Mouse (Mus musculus) neural tube, embryonic 12.5 days (tissue): ENCODE measurements at regions not wholly inside any gene's neighbourhood (a gene's known extent, or its start where the extent isn't known, plus 50 kb on each side); places are given as distances from the start of the nearest gene placed in this dataset.

ENCODE experiments used
- ATAC-seq: fragments of 200-750 bp; cut with Nextera tagmentation; 2 replicates; pipeline ENCODE4 v1.8.0; 2017; ENCODE audit warnings: low read depth, mild to moderate bottlenecking, moderate TSS enrichment, moderate library complexity; ENCODE audit not compliant: low FRiP score
- H3K27ac ChIP-seq: fragments of 300-500 bp; sonication (generic); 2 replicates; pipeline ENCODE4 v1.5.1; 2016
- H3K27me3 ChIP-seq: fragments of 300-500 bp; sonication (generic); replicated peaks from 2 replicates; pipeline ENCODE4 v1.6.1; 2016; ENCODE audit warnings: mild to moderate bottlenecking
- H3K36me3 ChIP-seq: fragments of 300-500 bp; sonication (generic); 2 replicates; pipeline ENCODE4 v1.6.1; 2016; ENCODE audit warnings: mild to moderate bottlenecking
- H3K4me1 ChIP-seq: fragments of 300-500 bp; sonication (generic); 2 replicates; pipeline ENCODE4 v1.6.1; 2016
- H3K4me2 ChIP-seq: fragments of 300-500 bp; sonication (generic); replicated peaks from 2 replicates; pipeline ENCODE4 v1.6.1; 2016; ENCODE audit warnings: mild to moderate bottlenecking
- H3K4me3 ChIP-seq: fragments of 300-500 bp; sonication (generic); 2 replicates; pipeline ENCODE4 v1.5.1; 2016
- H3K9ac ChIP-seq: fragments of 300-500 bp; sonication (generic); 2 replicates; pipeline ENCODE4 v1.6.1; 2016; ENCODE audit warnings: mild to moderate bottlenecking
- H3K9me3 ChIP-seq: fragments of 300-500 bp; sonication (generic); 2 replicates; pipeline ENCODE4 v1.6.1; 2016; ENCODE audit warnings: mild to moderate bottlenecking
- WGBS: fragments of 180-500 bp; shearing (Covaris S2); methylation state at CpG from one replicate; pipeline ENCODE4 v1.1.7; 2016; 5-methylcytosine and 5-hydroxymethylcytosine counted together

DNA sequence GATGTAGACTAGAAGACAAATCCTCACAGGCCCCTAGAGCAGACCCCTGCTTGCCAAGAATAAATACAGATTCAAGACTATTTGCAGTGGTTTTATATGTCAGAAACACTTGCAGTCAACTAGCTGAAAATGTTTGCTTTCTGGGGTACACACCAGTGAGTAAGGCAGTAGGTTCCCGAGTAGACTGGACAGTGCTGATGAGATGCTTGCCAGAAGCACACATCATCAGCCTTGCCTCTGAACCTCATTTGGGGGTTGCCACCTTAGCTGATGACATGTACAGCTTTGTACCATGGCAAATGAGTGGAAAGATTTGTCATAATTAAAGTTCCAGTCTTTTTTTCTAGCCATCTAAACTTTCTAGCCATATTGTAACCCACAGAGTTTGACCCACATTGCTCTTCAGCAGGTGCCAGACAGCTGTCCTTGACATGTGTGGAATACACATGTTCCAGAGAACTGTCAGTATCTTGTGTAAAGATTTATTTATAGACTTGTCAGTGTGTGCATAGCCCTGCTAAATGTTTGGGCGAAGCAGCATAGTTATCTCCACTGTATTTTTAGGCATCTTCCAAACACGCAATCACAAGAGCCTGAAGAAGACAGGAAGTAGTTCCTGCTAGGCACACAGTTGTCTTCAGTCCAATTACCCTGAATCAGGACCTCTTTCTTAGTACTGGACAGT, 334.5 kb upstream of the 4930452B06Rik start:
- no peaks in the 10 kb centered on the region for H3K9me3 ChIP-seq
- H3K4me3 ChIP-seq, result no peak overlapping the region
- no peaks in the 10 kb centered on the region for H3K4me1 ChIP-seq
- H3K27ac ChIP-seq, result no peak overlapping the region
- H3K27me3 ChIP-seq, result no peaks in the 10 kb centered on the region
- no peak overlapping the region for H3K4me2 ChIP-seq
- no peak overlapping the region for H3K9ac ChIP-seq
- H3K36me3 ChIP-seq, result no peaks in the 10 kb centered on the region
- ATAC-seq, result no peak
- 91% methylated on average over 3 of the region's 3 CpGs for WGBS

DNA sequence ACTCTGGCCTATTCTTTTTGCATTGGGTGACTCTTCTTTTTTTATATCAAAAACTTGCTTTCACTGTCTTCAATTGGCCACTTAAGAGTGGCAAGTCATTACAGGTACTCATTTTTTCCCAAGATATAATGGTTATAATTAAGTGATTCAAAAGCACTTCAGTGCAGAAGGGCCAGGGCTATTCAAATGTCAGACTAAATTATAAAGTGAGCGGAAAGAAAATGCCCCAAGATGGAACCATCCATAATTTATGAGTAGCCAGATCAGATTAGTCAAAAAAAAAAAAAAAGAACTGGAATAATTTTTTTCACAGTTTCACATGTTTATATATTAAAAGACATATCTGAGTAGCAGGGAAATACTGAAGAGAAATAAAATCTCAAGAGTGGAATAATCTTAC, 333.8 kb upstream of the 4930452B06Rik start:
- ATAC-seq, result no peak
- Histone ChIP-seq H3K27ac (no peak overlapping the region), H3K4me3 (no peak overlapping the region), H3K4me1 (no peaks in the 10 kb centered on the region), H3K27me3 (no peaks in the 10 kb centered on the region), H3K9me3 (no peaks in the 10 kb centered on the region), H3K9ac (no peak overlapping the region), H3K4me2 (no peak overlapping the region), H3K36me3 (no peaks in the 10 kb centered on the region)
- WGBS, result 74% methylated on average over 1 of the region's 1 CpGs

DNA sequence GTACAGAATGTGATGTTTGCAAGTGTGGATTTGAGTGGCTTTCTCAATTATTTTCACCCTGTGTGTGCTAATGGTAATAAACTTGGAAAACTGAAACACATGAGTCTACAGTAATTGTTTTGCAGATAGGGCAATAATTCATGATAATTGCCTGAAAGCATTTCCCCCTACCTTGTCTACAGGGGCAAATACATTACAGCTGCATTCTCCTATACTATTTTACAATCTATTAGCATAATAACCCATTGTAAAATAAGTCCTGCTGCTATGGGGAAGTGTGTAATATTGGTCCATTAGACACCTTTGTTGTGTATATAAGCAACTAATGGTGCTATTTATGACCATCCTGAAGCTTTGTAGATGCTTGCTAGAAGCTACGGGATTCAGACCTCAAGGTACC, 327.4 kb upstream of the 4930452B06Rik start:
- Histone ChIP-seq H3K4me1 (no peaks in the 10 kb centered on the region), H3K27ac (no peak overlapping the region), H3K4me2 (no peak overlapping the region), H3K4me3 (no peak overlapping the region), H3K9me3 (no peaks in the 10 kb centered on the region), H3K9ac (no peak overlapping the region), H3K36me3 (no peaks in the 10 kb centered on the region), H3K27me3 (no peaks in the 10 kb centered on the region)
- 20% methylated on average over 1 of the region's 1 CpGs for WGBS
- peak; percentile 50; the same call in 1 of the 2 replicates for ATAC-seq

DNA sequence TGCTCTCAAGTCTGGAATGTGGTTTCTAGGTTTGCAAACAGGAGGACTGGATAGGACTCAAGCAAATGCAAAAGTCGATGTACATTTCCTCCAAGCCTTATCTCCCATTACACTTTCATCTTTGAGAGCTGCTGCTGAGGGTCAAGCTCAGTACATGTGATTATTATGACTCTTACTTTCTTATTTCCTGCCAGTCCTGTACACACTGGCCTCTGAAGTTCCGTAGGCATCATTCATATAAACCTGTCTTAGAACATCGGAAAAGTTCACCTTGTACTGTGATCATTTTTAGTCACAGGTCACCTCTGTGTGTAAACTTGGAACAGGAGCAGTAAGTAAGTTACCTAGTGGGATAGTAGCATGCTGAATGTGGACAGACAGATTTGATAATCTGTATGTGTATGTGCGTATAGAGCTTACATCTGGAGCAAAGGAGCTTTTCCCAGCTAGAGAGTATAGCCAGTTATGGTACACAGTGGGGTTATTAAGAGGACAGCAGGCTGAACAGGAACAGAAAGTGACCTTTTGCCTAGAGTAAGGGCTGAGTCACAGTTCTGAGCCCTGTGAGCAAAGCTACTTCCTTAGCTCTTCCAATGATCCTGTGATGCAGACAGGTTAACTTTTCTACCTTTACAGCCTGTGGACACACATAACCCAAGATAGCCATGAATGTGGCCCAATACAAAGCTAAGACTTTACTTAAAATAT, 319.2 kb upstream of the 4930452B06Rik start:
- WGBS, result 92% methylated on average over 4 of the region's 4 CpGs
- ATAC-seq, result no peak

DNA sequence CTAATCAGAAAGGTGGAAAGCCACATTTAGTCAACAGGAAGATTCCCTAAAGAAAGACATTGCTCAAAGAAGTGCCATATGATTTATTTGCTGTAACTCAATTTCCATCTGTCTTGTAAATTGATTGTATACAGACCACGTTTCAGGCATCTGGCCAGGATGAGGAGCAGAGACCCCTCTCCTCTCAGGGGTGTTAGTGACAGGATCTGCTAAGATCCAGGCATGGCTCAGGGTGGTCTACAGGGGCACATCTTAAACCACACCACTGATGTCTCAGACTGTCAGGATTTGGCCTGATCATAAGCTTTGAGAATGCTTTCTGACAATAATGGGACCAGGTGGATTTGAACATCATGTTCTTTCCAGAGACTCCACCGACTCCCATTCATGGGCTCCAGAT, 295.5 kb upstream of the 4930452B06Rik start:
- WGBS, result 67% methylated on average over 2 of the region's 2 CpGs
- ATAC-seq, result no peak
- Histone ChIP-seq H3K9me3 (no peaks in the 10 kb centered on the region), H3K4me3 (no peak overlapping the region), H3K9ac (no peak overlapping the region), H3K4me2 (no peak overlapping the region), H3K36me3 (no peaks in the 10 kb centered on the region), H3K27ac (no peak overlapping the region), H3K27me3 (no peaks in the 10 kb centered on the region), H3K4me1 (no peaks in the 10 kb centered on the region)

More for the DNA sequence above, 319.2 kb upstream of the 4930452B06Rik start:
- H3K9me3 ChIP-seq, result no peaks in the 10 kb centered on the region
- H3K27ac ChIP-seq, result no peak overlapping the region
- H3K36me3 ChIP-seq, result no peaks in the 10 kb centered on the region
- H3K27me3 ChIP-seq, result no peaks in the 10 kb centered on the region
- H3K9ac ChIP-seq, result no peak overlapping the region
- no peak overlapping the region for H3K4me3 ChIP-seq
- H3K4me2 ChIP-seq, result no peak overlapping the region
- no peaks in the 10 kb centered on the region for H3K4me1 ChIP-seq

DNA sequence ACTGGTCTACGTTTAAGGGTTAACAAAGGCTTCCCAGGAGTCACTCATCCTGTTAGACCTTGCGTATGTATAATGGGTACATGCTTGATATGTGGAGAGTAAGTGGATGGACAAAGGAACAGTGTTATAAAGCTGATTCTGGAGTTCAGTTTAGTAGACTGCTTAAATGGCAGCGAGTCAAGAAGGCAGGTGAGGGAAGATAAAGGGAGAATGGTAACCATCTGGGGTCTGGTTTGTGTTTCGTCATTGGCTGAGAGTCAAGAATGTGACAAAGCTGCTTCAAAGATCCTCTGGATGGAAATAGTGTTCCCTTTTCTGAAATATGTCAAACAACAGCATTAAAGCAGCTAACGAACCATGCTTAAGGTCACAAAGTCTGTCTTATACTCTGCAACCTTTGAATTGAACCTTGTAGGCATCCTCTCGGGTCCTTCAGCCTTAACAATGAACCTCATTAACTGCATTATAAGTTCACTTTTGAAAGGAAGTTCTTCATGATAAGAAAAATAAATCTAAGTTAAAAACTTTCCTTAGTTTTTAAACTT, 286.9 kb upstream of the 4930452B06Rik start:
- no peak for ATAC-seq
- H3K4me3 ChIP-seq, result no peak overlapping the region
- no peaks in the 10 kb centered on the region for H3K9me3 ChIP-seq
- H3K27ac ChIP-seq, result no peak overlapping the region
- no peaks in the 10 kb centered on the region for H3K4me1 ChIP-seq
- no peak overlapping the region for H3K4me2 ChIP-seq
- H3K27me3 ChIP-seq, result no peaks in the 10 kb centered on the region
- WGBS, result 61% methylated on average over 6 of the region's 6 CpGs
- H3K9ac ChIP-seq, result no peak overlapping the region
- H3K36me3 ChIP-seq, result no peaks in the 10 kb centered on the region

DNA sequence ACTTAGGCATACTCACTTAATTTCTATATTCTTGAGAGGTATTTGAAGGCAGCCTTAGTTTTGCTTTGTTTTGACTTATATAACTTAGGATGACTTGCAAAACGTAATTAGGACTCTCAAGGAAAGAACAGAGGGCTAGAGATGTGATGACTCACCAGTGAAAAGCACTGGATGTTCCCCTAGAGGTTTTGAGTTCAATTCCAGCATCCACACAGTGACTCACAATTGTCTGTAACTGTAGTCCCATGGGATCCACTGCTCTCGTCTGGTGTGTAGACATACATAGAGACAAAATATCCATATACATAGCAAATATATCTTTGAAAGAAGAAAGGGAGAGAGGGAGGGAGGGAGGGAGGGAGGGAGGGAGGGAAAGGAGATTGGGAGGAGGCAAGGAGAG, 282.7 kb upstream of the 4930452B06Rik start:
- Histone ChIP-seq H3K4me2 (no peak overlapping the region), H3K4me1 (no peaks in the 10 kb centered on the region), H3K4me3 (no peak overlapping the region), H3K36me3 (no peaks in the 10 kb centered on the region), H3K27ac (no peak overlapping the region), H3K9ac (no peak overlapping the region), H3K27me3 (no peaks in the 10 kb centered on the region), H3K9me3 (no peaks in the 10 kb centered on the region)
- WGBS, result 59% methylated on average over 2 of the region's 2 CpGs
- no peak for ATAC-seq

DNA sequence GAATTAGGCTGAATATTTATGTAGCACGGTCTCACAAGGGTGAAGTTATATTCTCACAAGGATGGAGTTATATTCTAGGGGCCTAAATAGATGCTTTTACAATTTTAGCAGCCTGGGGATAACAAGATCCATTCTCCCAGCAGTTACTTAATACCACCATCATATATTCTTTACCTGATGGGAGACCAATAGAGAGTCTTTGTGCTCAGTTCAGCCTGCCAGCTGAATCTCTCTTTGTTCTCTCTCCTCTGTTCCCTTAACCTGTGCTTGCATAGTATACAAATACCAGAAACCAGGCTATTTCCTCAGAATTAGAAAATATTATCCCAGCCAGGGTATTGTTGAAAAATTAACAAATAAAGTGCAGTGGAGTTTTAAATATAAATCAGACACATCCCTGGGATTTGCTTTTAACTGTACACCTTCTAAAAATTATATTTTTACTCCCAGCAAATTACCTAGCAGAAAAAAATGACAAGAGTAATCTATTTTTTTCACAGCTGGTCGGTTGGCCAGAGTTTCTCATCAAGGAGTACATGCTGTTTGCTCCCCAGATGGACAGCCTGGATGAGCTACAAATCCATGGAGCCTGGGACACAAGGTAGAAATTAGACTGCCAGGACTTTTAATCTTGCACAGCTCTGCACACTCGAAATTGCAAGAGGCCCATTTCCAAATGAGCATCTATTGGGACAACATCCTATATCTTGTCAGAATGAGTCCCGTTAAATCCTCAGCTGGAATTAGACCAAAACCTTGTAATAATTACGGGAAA, 281.0 kb upstream of the 4930452B06Rik start:
- Histone ChIP-seq H3K4me1 (no peaks in the 10 kb centered on the region), H3K4me3 (no peak overlapping the region), H3K27me3 (no peaks in the 10 kb centered on the region), H3K9ac (no peak overlapping the region), H3K4me2 (no peak overlapping the region), H3K9me3 (no peaks in the 10 kb centered on the region), H3K27ac (no peak overlapping the region), H3K36me3 (no peaks in the 10 kb centered on the region)
- no peak for ATAC-seq
- WGBS, result 79% methylated on average over 5 of the region's 5 CpGs

DNA sequence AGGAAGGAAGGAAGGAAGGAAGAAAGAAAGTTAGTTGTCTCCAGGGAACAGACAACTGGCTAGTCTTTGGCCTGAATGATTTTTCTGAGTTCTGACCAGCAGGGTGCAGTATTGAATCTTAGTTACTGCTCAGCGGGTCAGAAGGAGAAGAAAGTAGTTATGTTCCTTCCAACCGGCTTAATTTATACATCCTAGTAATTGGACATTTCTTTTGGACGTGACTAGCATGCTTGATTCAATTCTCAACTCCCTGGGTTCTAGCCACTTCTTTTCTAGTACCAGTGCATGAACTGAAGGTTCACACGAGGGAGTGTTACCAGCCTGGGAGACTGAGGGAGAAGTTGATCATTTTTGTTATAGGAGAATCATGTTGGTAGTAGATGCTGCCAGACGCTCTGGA, 269.1 kb upstream of the 4930452B06Rik start:
- no peaks in the 10 kb centered on the region for H3K4me1 ChIP-seq
- no peaks in the 10 kb centered on the region for H3K36me3 ChIP-seq
- ATAC-seq, result 0 out of 2 replicates have a peak, but pooled peaks have one; percentile 21
- no peaks in the 10 kb centered on the region for H3K27me3 ChIP-seq
- H3K27ac ChIP-seq, result no peak overlapping the region
- WGBS, result 25% methylated on average over 5 of the region's 5 CpGs
- H3K4me2 ChIP-seq, result no peak overlapping the region
- no peaks in the 10 kb centered on the region for H3K9me3 ChIP-seq
- no peak overlapping the region for H3K4me3 ChIP-seq
- H3K9ac ChIP-seq, result no peak overlapping the region
